Mouse (Mus musculus) activated CD4-positive, CD25-positive, alpha-beta regulatory T cell (primary cell): ENCODE results near the gene Orm3. TPM values are rescaled to one million over a fixed set of nuclear protein-coding genes. Genes with fewer than 3 reads are reported as not detected.

Experiments
- polyA plus RNA-seq, 2 experiments: library from polyadenylated mRNA; unstranded; fragments of 100-300 nt; shearing (Covaris generic); gene quantifications; one replicate each; pipeline ENCODE4 v1.2.1; 2017

Gene Orm3
- polyA plus RNA-seq = under 1 TPM in 1 of 2 experiments, not detected in 1; 0.23 TPM

DNA sequence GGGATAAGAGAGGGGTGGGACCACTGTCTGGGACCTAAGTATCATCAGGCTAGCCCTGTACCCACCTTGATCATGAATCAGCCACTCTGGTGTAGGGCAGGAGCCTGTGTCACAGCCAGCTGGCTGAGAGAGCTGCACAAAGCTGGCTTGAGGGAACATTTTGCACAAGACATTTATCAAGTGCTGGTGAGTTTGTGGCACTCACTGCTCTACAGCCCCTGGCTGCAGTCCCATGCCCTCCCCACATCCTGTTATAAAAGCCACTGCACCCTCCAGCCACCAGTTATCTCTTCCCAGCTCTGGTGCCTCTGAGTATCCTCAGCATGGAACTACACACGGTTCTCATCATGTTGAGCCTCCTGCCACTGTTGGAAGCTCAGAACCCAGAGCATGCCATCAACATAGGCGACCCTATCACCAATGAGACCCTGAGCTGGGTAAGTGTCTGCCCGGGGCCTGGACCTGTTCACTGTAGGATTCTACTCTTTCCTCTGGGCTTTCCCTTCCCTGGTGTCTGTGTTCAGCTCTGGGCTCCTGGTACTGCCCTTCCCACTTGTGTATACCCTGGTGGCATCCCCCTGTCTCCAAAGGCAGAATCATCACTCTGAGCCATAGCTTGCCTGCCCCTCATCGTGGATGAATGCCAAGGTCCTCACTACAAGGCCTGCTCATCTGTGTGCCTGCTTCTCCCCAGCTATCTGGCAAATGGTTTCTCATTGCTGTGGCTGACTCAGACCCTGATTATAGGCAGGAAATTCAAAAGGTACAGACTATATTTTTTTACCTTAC, at the start of gene Orm3:
Gene Orm3 (plus strand): TSS at position 286 of the 789 bp plus-strand sequence.

DNA sequence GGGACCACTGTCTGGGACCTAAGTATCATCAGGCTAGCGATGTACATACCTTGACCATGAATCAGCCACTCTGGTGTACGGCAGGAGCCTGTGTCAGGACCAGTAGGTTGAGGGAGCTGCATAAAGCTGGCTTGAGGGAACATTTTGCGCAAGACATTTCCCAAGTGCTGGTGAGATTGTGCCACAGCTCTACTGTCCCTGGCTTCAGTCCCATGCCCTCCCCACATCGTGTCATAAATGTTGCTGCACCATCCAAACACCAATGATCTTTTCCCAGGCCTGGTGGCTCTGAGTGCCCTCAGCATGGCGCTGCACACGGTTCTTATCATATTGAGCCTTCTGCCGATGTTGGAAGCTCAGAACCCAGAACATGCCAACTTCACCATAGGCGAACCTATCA, 11.7 kb upstream of the Orm3 start, which contains the start of gene Orm1:
Gene Orm1 (plus strand): TSS at position 266 of the 400 bp plus-strand sequence.

DNA sequence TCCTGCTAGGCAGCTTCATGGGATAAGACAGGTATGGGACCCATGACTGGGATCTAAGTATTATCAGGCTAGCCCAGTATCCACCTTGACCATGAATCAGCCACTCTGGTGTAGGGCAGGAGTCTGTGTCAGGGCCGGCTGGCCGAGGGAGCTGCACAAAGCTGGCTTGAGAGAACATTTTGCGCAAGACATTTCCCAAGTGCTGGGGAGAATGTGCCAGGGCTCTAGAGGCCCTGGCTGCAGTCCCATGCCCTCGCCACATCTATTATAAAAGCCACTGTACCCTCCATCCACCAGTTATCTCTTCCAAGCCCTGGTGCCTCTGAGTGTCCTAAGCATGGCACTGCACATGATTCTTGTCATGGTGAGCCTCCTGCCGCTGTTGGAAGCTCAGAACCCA, 6.2 kb downstream of the Orm3 start, which contains the start of gene Orm2:
Gene Orm2 (plus strand): TSS at position 300 of the 400 bp plus-strand sequence.

DNA sequence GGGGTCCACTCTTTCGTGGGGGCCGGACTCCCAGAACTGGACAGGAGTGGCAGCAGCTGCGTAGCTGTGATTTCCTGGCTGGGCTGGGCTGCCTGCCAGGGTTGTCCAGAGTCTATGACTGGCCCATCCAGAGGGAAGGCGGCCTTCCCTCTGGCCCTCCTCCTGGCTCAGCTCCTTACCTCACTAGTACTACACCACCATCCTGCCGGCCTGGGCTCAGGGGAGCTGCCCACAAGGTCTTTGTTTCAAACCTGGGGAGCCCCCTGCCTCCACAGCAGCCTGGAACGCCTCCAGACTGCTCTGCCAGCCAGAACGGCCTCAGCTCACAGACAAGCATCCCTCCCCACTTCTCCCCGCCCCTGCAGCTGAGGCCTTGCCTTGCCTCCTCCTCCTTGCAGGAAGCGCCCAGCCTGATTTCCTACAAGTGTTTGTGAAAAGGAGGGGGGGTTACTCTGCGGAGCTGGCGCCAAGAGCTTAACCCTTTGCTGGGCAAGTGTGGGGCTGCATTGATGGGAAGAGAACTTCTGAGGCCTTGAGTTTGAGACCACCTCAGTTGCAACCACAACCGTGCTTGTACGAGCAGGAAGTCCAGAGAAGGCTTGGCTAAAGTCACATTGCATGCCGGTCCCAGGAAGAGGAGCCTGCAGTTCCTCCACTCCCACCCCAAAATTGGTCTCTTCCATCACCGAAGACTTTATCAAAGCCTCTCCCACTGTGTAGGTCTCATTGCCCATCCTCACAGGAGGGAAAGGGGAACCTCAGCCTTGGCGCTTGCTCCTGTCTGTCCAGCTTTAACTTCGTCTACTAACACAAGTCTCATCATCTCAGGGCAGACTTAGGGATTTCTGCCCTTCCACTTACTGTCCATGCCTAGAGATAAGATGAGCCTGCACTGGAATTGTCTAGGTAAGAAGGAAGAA, 47.3 kb downstream of the Orm3 start, which contains the start of gene Akna:
Gene Akna (minus strand): TSS at position 315 of the 920 bp plus-strand sequence.

Other genes with a start within 250 kb of the Orm3 start
- not detected for gene Ambp, start 201.4 kb upstream of the Orm3 start, polyA plus RNA-seq
- gene Kif12, start 184.0 kb upstream of the Orm3 start, polyA plus RNA-seq = under 1 TPM in 1 of 2 experiments, not detected in 1; 0.07 TPM
- under 1 TPM; 0.39 to 0.43 TPM for gene Col27a1, start 142.2 kb upstream of the Orm3 start, polyA plus RNA-seq
- not detected for gene Orm1, start 11.6 kb upstream of the Orm3 start, polyA plus RNA-seq
- gene Orm2, start 6.3 kb downstream of the Orm3 start, polyA plus RNA-seq = under 1 TPM; 0.38 to 0.49 TPM
- 100 to 1,000 TPM; 167 to 278 TPM for gene Akna, start 47.2 kb downstream of the Orm3 start, polyA plus RNA-seq
- 10 to 100 TPM in 1 of 2 experiments, 1 to 10 TPM in 1; 7.9 to 10.3 TPM for gene Whrn, start 139.8 kb downstream of the Orm3 start, polyA plus RNA-seq
- gene Atp6v1g1, start 188.6 kb downstream of the Orm3 start, polyA plus RNA-seq = 100 to 1,000 TPM; 128 to 143 TPM
- gene Tmem268, start 202.6 kb downstream of the Orm3 start, polyA plus RNA-seq = 10 to 100 TPM; 22.2 to 25.0 TPM
- gene Gm11213, start 249.1 kb downstream of the Orm3 start, polyA plus RNA-seq = not detected